Mouse (Mus musculus) heart, adult 2 months (tissue): ENCODE measurements around the gene Lmo4. TPM values are rescaled to one million over a fixed set of nuclear protein-coding genes. Genes with fewer than 3 reads are reported as not detected.

ENCODE experiments used
- DNase-seq, 2 experiments: peaks; one replicate each; pipeline ENCODE4 v3.0.0; 2021
- H3K27ac ChIP-seq: fragments of 200-600 bp; 2 replicates; pipeline ENCODE4 v1.8.1; 2022
- H3K27me3 ChIP-seq: fragments of 200-500 bp; 2 replicates; pipeline ENCODE4 v1.6.1; 2012; ENCODE audit warnings: mild to moderate bottlenecking, low read length, inconsistent platforms, mixed read lengths; ENCODE audit not compliant: control insufficient read depth, insufficient read depth
- H3K36me3 ChIP-seq: fragments of 200-500 bp; 2 replicates; pipeline ENCODE4 v1.6.1; 2012; ENCODE audit warnings: low read length, inconsistent platforms; ENCODE audit not compliant: control insufficient read depth, insufficient read depth
- H3K4me1 ChIP-seq: fragments of 200-500 bp; 2 replicates; pipeline ENCODE4 v1.6.1; 2011; ENCODE audit warnings: low read length; ENCODE audit not compliant: control insufficient read depth, insufficient read depth
- H3K4me3 ChIP-seq: fragments of 200-600 bp; 2 replicates; pipeline ENCODE4 v1.8.1; 2022
- H3K79me2 ChIP-seq: fragments of 200-500 bp; replicated peaks from 2 replicates; pipeline ENCODE4 v1.6.1; 2012; ENCODE audit warnings: mild to moderate bottlenecking, inconsistent platforms, low read length, moderate library complexity, mixed read lengths; ENCODE audit not compliant: control insufficient read depth, insufficient read depth
- H3K9ac ChIP-seq: fragments of 200-500 bp; 2 replicates; pipeline ENCODE4 v1.6.1; 2012; ENCODE audit warnings: low read depth, mild to moderate bottlenecking, control low read depth, inconsistent platforms, low read length, mixed read lengths
- CTCF ChIP-seq: fragments of 200-600 bp; IDR thresholded peaks from 2 replicates; pipeline ENCODE4 v1.8.1; 2022; ENCODE audit warnings: antibody characterized with exemption, mild to moderate bottlenecking, moderate library complexity
- EP300 ChIP-seq: fragments of 200-500 bp; IDR thresholded peaks from 2 replicates; pipeline ENCODE4 v1.6.1; 2011; ENCODE audit warnings: low read depth, low read length, control low read depth; ENCODE audit not compliant: insufficient read depth
- POLR2A ChIP-seq: fragments of 200-500 bp; IDR thresholded peaks from 2 replicates; pipeline ENCODE4 v1.6.1; 2011; ENCODE audit warnings: mild to moderate bottlenecking, low read depth, low read length, control low read depth; ENCODE audit not compliant: insufficient read depth
- WGBS: fragments of 180-500 bp; shearing (Covaris S2); methylation state at CpG from one replicate; pipeline ENCODE4 v1.1.7; 2018; 5-methylcytosine and 5-hydroxymethylcytosine counted together
- intact Hi-C: fragments of 180-260 bp; cut with DNase I; formaldehyde crosslinking; loops from one replicate; pipeline ENCODE4 v1.15.1; 2025
- polyA plus RNA-seq: library from polyadenylated mRNA; depleted of rRNA; stranded (reverse); fragments of >200 nt; gene quantifications from 2 replicates; pipeline ENCODE4 v1.2.3, GENCODE M21; 2012
- total RNA-seq, 2 experiments: library from RNA; stranded (reverse); gene quantifications; 2 replicates each; pipeline ENCODE4 v1.2.3; 2021

The Lmo4 gene
- total and polyA plus RNA-seq, 3 experiments: 29.0 to 34.3 (median 33.8) TPM

DNA sequence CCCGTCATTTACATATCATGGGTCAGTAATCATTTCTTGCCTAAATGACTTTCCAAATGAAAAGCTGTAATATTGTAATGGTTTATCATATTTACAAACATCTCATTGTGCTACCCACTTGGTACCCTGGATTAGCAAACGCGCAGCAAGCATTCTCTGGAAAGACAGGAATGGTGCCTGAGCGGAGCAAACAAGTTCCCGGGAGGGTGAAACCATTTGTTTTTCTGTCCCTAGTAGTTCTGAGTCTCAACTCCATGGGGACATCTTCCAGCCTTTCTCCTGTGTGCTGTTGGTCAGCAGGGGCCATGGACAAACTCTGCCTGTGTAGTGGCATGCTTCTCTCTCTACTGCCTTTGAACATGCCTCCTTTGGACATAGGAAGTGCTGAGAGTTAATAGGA, 64.2 kb downstream of the Lmo4 start:
- Histone ChIP-seq H3K4me3 (no peak overlapping the region), H3K27me3 (no peaks in the 10 kb centered on the region), H3K27ac (no peak overlapping the region), H3K9ac (no peak overlapping the region), H3K36me3 (no peaks in the 10 kb centered on the region), H3K4me1 (no peaks in the 10 kb centered on the region), H3K79me2 (no peaks in the 10 kb centered on the region)
- 90% methylated on average over 5 of the region's 5 CpGs for WGBS
- no peak for DNase-seq
- intact Hi-C loops: no loop called here
- TF ChIP-seq POLR2A (no peak), EP300 (no peak), CTCF (no peak)

GRCm38 (mm10) chr3:144138659-144139058, 66.4 kb downstream of the Lmo4 start:
- no peak overlapping the region for H3K27ac ChIP-seq
- H3K27me3 ChIP-seq: no peaks in the 10 kb centered on the region
- no peaks in the 10 kb centered on the region for H3K36me3 ChIP-seq
- H3K9ac ChIP-seq: no peak overlapping the region
- 91% methylated on average over 3 of the region's 3 CpGs for WGBS
- no peaks in the 10 kb centered on the region for H3K79me2 ChIP-seq
- TF ChIP-seq POLR2A (no peak), CTCF (no peak), EP300 (no peak)
- no peak overlapping the region for H3K4me3 ChIP-seq
- intact Hi-C loops: no loop called here
- H3K4me1 ChIP-seq: no peaks in the 10 kb centered on the region
- DNase-seq: no peak
